Mouse (Mus musculus) lung, postnatal 0 days (tissue): ENCODE measurements at regions not wholly inside any gene's neighbourhood (a gene's known extent, or its start where the extent isn't known, plus 50 kb on each side); places are given as distances from the start of the nearest gene placed in this dataset.

Source experiments
- CTCF ChIP-seq: IDR thresholded peaks from 2 replicates; pipeline ENCODE4 v1.5.1; 2016; ENCODE audit warnings: antibody characterized with exemption, mild to moderate bottlenecking
- EP300 ChIP-seq: IDR thresholded peaks from 2 replicates; pipeline ENCODE4 v1.6.1; 2016; ENCODE audit warnings: antibody characterized with exemption, mild to moderate bottlenecking, control low read depth

- TF ChIP-seq CTCF = 0 out of 2 replicates have a peak, but pooled peaks have one; percentile 7
- TF ChIP-seq EP300 = no peak
These were observed 569.4 kb upstream of the Mki67 start for GRCm38 (mm10) chr7:136285606-136286005.
